Mouse (Mus musculus) CH12.LX (cell line): ENCODE measurements at regions not wholly inside any gene's neighbourhood (a gene's known extent, or its start where the extent isn't known, plus 50 kb on each side); places are given as distances from the start of the nearest gene placed in this dataset.

Experiments
- CTCF ChIP-seq, 2 experiments: IDR thresholded peaks in 1 of 2; conservative IDR thresholded peaks in 1 of 2; 2 replicates each; pipeline ENCODE4 v1.5.1; 2011 to 2012; ENCODE audit warnings: low read depth in 2 of 2, low read length in 2 of 2, improper control_type of control experiment in 1 of 2, inconsistent platforms in 1 of 2, mild to moderate bottlenecking in 1 of 2, moderate library complexity in 1 of 2
- EP300 ChIP-seq: IDR thresholded peaks from 2 replicates; pipeline ENCODE4 v1.6.1; 2011; ENCODE audit warnings: low read length, improper control_type of control experiment
- POLR2A ChIP-seq: IDR thresholded peaks from 2 replicates; pipeline ENCODE4 v1.6.1; 2011; ENCODE audit warnings: low read depth, mild to moderate bottlenecking, improper control_type of control experiment, low read length

- TF ChIP-seq CTCF (conservative IDR thresholded peaks at IDR 0.05 in 1 of 2, IDR thresholded peaks at IDR 0.05 in 1 of 2; ENCODE audit: low read depth in 2 of 2, low read length in 2 of 2) (no peak), POLR2A (no peak), EP300 (no peak)
Measured at GRCm38 (mm10) chr16:50863565-50863964, 272.6 kb upstream of the Ccdc54 start.
